Mouse (Mus musculus) layer of hippocampus, postnatal 14 days (tissue): ENCODE measurements around the gene Abcb6. TPM values are rescaled to one million over a fixed set of nuclear protein-coding genes. Genes with fewer than 3 reads are reported as not detected.

Experiments used
- DNase-seq, 2 experiments: peaks; one replicate each; pipeline ENCODE4 v3.0.0; 2021 to 2022; ENCODE audit warnings: low spot score in 2 of 2, mixed read lengths in 1 of 2
- total RNA-seq, 2 experiments: library from RNA; stranded (reverse); gene quantifications; 2 replicates each; pipeline ENCODE4 v1.2.3; 2021

Abcb6 gene
- total RNA-seq, 2 experiments from 2014 or later, result 30.7 to 35.2 TPM

DNA sequence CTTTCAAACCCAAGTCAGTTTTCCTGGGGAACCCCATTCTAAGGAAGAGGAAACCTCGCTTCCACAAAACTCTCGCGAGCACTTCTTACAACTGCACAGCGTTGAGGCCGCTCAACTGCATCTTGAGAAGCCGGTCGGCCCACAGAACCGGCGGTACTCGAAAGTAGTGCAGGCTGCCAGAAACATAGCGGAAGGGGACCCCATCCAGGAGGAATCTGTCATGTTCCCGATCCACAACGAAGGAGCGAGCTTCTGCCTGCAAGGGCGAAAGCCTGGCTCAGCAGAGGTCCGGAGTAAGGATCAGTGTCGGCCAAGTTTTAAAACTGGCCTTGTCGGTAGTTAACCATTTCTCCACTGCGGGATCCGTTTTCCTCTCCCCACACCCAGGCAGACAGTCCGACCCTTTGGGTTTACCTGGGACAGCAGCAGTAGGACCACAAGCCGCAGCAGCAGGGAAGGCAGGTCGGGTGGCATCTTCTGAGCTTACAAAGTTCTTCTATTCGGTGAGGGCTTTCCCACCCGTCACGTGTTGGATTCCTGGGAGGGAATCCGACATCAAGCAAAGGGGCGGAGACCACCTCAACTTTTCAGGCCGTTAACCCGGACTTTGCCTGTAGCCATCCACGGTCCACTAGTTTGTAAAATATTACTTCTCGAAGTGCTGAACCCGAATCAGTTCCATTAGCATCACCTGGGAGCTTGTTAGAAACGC lies 28.9 kb upstream of the Abcb6 start:
- DNase-seq, result no peak

DNA sequence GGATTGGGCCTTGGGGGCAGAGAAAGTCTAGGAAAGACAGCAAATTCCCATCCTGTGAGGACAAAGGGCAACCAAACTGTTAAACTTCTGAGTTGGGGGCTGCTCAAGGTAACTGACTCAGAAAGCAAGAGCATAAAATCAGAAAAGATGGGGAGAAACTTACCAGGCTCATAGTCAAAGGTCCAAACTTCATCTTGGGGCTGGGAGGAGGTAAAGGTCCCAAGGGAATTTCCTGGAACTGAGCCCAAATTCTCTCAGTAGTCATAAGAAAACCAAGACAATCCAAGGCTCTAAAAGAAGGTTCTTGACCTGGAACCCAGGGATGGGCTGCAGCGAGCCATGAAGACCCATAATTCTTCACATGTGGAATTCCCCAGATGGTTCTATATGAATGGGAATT lies 21.0 kb upstream of the Abcb6 start:
- no peak for DNase-seq

DNA sequence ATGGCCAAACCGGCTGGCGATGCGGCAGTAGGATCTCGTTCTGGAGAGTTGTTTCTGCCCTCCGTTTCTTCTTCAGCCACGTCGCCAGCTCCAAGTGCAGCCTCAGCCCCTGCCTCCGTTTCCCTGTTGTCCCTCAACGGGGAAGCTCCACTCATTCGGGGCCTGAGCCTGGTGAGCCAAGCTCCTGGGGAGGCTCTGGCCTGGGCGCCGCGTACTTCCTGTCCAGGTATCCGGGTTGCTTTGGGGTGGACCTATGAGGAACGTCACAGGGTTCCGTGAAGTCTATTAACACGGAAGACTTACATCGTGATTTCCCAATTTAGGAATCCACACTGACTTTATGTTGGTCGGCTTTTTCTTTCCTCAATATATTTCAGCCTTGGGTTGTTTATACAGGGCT lies 12.3 kb upstream of the Abcb6 start:
- no peak for DNase-seq

DNA sequence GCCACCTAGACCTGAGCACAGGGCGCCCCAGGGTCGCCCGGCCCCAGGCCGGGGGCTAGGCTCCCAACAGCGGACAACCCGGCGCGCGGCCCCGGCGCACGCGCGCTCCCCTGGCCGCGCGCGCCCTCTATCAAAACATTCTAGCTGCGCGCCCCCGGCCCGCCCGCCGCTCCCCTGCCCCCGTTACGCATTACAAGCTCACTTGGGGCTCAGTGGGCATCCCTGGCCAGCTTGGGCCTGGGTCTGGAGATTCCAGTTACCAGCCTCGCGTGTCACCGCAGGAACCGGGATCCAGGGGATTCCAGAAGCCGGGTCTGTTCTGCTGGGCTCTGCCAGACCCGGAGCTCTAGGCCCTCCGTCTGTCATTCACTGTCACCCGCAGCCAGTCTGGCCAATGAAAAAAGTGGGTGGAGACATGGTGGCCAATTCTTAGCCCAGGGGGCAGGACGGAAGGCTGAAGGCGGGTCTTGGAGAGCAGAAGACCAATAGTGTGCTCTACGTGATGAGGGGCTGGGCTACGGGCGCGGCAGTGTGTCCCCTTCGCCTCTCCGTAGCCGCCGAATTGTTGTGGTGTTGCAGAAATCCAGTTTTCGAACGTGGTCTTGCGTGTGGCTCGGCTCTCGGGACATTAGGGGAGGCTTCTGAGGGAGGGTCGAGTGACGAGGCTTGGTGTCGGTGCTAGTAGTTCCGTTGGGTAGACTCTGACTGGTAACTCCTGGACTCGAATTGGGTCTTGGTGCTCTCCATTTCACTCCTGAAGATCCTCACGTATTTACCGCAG lies 11.6 kb upstream of the Abcb6 start, which contains the start of the genes Ankzf1 and Atg9a:
Ankzf1 (plus strand) TSS at position 530 of the 781 bp plus-strand sequence.
Atg9a (minus strand) TSS at position 575 of the 781 bp plus-strand sequence.
- DNase-seq, result peak; percentile 91 to 98

DNA sequence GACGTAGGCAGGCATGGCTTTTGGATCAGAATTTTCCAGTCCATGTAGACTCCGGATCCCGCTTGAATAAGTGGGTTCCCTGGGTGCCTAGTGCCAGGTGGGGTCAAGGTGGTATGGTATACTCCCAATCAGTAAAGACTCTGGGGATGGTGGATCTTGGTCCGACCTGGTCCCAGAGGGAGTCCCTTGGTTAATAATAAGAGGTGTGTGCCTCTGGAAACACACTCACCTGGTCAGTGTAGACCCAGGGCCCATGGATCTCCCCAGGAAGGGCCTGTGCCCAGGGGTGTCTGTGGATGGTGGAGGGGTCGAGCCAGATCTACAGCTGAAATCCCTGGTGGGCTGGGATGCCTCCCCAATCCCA lies 11.0 kb upstream of the Abcb6 start:
- DNase-seq, result no peak

DNA sequence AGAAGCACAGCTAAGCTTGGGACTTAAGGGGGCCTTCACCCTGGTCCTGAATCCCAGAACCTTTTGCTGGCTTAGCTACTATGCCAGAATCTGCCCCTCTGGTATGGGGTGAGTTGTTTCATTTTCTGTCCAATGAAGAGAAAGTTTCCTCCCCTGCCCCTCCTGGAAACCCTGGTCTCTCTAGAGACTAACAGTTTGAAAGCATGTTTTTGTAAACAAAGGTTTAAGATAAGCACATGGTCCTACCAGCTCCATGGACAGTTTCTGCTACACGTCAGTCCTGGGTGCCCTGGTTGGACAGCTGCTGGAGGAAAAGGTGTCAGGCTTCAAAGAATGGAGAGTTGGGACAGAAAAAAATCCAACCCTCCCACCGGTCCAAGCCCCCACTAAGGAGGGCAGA lies 10.4 kb upstream of the Abcb6 start:
- no peak for DNase-seq

DNA sequence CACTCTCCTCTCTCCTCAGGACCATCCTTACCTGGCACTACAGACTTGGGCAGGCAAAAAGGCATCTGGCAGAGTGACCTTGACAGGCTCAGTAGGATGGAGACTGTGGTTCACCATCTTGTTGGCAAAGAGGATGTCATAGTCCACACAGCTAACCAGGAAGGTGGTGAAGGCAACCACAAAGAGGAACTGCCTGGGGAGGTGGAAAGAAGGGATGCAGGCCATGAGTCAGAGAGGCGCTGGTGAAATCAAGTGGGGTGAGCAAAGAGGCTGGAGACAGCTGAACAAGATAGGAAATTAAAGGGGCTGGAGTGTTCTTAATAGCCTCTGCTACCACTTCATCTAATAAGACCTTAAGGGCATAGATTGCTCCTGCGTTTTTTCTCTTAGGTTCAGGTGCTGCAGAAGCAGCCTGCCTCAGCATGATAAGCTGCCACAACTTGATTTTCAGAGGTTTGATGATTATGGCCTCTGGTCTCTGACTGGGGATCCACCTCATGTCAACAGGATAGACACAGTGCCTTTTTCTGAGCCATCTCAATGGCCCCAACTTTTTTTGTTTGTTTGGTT lies 7.8 kb upstream of the Abcb6 start:
- no peak for DNase-seq

DNA sequence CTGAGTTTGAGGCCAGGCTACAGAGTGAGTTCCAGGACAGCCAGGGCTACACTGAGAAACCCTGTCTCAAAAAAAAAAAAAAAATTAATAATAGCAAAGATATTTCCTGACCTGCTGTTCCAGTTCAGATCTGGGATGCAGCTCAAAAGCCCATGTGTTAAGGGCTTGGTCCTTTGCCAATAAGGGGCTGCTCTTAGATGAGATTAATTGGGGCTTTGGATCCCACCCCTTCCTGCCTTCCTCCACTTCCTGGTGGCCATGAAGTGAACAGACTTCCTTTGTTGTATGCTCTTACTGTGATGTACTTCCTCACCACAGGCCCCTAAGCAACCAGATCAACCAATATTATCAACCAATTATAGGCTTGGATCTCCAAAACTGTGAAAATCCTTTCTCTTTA lies 6.9 kb upstream of the Abcb6 start:
- no peak for DNase-seq

DNA sequence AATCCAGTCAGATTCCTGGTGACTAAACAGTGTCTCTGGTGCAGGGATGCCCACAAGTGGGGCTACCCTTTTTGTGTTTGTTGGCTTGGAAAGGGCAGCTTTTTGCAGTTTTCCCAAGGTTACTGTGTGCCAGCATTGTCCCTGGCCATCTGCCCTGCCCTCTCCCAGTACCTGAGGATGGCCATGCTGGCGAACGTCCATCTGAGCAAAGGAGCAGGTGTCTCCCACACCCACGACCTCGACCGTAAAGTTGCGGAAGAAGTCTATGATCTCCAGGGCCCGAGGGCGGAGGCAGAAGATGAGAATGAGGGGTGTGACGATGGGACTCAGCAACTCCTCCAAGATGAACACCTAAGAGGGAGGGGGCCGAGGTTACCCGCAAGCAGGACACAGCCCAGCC lies 5.3 kb upstream of the Abcb6 start:
- DNase-seq, result no peak

DNA sequence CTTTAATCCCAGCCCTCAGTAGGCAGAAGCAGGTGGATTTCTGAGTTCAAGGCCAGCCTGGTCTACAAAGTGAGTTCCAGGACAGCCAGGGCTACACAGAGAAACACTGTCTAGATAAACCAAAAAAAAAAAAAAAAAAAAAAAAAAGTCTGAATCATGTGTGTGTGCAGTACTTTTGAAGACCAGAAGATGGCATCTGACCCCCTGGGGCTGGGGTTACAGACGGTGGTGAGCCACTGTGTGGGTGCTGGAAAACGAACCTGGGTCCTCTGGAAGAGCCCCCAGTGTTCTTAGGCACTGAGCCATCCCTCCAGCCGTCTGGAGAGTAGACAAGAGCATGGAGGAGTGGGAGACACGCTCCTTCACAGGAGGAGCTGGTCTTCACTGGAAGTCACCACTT lies 2.0 kb upstream of the Abcb6 start:
- DNase-seq, result no peak

DNA sequence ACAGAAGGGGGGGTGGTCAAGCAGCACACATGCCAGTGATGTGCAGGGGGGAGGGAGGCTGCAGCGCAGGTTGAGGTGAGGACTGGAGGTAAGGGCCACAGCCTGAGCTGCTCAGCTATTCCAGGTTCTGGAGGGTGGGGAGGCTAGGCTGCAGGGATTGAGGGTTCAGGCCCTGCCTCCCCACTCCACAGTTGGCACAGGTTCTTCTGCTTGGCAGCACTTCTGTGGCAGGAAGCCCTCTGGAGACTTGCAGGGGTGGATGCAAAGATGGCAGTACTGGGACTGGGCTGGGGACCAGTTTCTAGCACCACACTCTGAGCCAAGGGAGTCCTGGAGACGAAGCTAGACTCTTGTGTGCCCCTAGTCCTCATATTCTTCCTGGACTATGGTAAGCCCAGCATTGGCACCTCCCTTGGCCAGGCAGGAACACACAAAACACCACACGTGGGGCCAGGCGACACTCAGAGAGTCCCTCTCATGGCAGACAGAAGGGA lies 1.2 kb upstream of the Abcb6 start:
- no peak for DNase-seq

DNA sequence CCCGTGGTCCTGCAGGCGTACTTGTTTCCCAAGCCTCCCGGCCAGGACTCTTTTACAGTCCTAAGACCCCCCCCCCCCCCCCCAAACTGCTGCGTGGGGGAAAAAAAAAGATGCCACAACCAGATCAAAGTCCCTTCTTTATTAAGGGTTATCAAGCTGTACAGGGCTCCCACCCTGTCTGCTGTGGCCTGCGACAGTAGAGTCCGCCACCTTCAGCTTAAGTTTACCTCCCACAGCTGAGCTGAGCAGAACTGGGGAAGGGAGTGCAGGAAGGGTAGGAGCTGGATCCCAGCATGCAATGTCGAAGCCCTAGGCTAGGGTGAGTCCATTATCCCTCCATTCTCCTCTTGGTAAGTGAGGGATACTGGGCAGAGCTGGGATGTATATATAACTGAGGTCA lies 549 bp upstream of the Abcb6 start:
- no peak for DNase-seq

DNA sequence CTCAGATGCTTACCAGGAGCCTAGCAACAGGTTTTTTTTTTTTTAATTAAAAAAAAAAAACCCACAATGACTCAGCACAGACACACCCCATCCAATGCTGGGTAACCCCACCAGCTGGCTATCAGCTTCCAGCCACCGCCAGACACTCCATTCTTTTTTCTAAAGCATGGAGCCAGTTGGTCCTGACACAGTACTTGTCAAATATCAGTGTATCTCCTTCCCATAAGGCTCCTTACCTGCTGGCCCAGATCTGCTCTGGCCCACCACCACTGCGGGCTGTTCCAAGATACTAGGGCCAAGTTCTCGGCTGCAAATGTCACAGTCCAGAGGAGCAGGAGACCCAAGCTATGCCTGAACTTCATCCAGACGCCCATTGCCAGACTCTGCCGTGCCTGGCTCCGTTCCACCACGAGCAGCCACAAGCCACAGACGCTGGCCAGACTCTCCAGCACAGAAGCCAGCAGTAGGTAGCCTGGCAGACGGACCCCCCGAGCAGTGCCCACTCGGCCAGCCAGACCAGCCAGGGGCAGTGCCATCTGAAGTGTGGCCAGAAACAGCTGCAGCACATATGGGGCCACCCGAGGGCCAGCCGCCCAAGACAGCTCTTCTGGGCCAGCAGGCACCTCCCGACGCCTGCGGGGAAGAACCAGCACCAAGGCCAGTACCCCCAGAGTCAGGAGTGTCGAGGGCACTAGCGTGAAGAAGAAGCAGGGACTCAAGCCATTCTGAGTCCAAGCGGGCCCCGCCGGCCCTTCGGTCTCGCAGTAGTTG lies 673 bp downstream of the Abcb6 start:
- DNase-seq, result peak; percentile 72 to 81

DNA sequence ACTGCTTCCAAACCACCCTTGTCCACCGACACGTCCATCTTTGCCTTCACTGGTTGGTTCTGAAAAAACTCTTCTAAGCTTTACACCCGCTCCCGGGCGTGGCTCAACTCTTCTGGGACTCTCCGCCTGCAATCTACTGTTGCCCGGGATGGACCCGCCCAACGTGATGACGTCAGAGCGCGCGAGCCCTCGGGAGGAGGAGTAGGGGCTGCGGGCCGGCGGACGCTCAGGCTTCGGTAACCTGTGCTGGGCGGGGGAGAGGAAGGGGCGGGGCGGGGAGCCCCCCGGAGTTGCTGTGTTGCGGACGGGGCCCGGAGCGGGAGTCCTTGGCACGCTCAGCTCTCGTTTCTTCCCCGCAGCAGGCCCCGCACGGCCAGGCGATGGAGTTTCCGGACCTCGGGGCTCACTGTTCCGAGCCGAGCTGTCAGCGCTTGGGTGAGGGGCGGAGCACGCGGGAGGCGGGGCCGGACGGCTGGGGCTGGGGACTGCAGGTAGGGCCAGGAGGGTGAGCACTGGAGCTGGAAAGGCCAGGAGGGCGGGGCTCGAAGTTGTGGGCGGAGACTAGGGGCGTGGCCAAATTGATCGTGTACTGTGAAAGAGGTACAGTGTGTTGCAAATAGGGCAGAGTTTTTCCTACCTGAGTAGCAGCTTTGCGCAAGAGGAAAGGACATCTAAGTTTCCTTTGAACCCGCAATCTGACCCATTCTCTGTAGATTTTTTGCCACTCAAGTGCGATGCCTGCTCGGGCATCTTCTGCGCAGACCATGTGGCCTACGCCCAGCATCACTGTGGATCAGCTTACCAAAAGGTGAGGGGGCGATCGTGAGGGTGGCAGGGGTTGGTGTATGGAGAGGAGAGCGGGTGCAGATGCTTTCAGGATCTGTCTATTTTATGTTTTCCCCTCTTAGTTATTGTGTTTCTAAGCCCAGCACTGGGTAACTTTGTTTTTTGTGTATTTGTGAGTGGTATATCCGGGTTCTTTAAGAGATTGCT lies 11.4 kb downstream of the Abcb6 start, which contains the start of gene Zfand2b:
Zfand2b (plus strand) TSS at position 175 of the 993 bp plus-strand sequence.
- peak; percentile 89 to 95 for DNase-seq

DNA sequence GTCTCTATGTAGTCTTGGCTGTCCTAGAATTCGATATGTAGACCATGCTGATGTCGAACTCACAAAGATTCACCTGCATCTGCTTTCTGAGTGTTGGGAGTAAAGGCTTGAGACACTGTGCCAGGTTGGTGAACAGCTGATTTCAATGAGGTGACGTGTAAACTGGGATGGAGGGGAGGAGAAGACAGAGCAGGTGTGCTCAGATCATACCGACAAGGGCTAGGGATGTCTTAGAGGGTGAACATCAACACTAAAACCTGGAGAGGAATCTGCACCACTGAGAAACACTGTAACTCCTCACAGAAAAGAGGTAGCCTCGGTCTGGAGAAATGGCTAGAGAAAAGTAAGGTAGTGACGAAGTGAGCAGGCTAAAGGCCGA lies 12.1 kb downstream of the Abcb6 start:
- DNase-seq, result no peak

DNA sequence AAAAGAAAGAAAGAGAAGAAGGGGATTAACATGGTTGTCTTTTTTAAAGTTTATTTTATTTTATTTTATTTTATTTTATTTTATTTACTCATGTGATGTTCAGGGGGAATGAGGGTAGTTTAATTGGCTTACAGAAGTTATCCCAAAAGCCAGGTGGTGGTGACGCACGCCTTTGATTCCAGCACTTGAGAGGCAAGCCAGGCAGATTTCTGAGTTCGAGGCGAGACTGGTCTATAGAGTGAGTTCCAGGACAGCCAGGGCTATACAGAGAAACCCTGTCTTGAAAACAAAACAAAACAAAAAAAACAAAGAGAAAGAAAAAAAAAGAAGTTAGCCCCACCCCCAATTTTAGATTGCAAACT lies 20.0 kb downstream of the Abcb6 start:
- no peak for DNase-seq

DNA sequence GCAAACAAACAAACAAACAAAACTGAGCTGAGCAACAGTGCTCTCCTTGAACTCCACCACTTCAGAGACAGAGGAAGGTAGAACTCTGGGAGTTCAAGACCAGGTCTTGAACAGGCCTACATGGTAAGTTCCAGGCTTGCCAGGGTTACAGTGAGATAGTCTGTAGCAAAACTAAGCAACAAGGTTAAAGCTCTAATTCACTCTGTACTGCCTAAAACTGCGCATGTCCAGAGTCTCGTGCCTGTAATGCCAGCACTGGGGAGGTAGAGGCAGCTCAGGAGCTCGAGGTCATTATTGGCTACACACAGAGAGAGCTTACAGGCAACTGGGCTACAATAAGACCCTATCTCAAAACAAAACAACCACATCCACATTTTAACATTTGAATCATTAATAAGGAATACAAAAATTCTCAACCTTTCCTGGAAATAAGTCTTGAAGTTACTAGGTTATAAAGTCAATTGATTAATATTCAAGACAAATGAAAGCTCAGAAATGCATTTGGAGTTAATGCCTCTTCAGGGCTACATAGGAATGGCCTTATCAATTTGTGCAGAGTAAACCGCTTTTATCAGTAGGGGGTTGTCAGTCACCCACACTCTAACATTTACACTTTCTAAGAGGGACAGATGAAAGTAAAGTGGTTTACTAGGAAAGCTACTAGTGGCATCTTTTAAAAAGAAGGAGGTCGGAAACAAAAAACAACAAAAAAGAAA lies 20.5 kb downstream of the Abcb6 start:
- no peak for DNase-seq

DNA sequence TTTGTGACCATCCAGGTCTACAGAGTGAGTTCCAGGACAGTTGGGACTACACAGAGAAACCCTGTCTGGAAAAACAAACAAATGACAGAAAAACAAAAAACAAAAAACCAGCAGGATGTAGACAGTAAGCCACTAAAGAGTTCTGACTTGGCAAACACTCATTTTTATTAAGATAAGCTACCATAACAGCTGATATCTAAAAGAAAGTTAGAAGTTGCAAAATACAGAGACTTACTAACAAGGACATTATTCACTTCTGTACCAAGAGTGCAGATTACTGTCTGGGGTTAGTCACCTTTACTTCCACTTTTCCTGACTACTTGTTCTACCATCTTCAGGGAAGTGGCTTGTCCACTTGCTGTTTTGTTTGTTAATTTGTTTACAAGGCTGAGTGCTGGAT lies 21.2 kb downstream of the Abcb6 start:
- DNase-seq, result no peak

DNA sequence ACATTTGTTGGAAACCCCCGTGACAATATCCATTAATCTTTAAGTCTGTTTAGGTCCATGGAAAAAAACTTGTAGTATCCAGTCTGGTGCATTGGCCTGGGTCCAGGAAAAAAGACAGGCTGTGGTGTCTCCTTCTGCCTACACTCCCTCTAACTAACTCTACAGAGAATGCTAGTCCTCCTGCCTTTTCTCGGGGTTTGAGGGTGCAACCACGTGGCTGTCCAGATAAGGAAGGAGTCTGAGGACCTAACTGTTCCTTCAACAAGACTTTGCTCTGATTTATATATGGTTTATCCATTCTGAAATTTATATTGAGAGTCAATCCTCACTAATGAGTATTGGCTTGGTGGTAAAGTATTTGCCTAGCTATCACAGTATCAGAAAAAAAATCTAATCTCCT lies 24.4 kb downstream of the Abcb6 start:
- DNase-seq, result no peak

DNA sequence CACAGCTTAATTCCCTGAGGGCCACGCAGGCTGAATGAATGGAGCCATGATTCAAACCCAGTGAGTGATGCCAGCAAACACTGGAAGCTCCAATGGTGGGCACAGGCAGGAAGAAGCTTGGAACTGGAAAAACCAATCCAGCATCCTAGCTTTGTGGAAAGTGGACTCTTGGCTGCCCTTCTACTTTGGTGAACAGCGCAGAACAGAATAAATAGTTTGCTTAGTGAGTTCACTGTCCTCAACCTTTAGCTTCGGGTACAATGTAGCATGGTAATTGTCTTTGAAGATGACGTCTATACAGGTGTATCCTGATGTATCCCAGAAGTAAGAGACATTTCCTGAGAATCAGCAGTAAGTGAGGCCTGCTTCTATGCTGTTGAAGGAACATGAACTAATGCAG lies 31.5 kb downstream of the Abcb6 start:
- DNase-seq, result no peak
